Mouse (Mus musculus) gastrocnemius, postnatal 25 days (tissue): ENCODE results near the gene Rcor1. TPM values are rescaled to one million over a fixed set of nuclear protein-coding genes. Genes with fewer than 3 reads are reported as not detected.

Source experiments
- DNase-seq: peaks from one replicate; pipeline ENCODE4 v3.0.0; 2022
- total RNA-seq, 2 experiments: library from RNA; stranded (reverse); gene quantifications; 1 replicate in 1 of 2; 2 replicates in 1 of 2; pipeline ENCODE4 v1.2.3; 2021

Rcor1 gene
- total RNA-seq, 2 experiments from 2014 or later, result 7.6 to 8.3 TPM

DNA sequence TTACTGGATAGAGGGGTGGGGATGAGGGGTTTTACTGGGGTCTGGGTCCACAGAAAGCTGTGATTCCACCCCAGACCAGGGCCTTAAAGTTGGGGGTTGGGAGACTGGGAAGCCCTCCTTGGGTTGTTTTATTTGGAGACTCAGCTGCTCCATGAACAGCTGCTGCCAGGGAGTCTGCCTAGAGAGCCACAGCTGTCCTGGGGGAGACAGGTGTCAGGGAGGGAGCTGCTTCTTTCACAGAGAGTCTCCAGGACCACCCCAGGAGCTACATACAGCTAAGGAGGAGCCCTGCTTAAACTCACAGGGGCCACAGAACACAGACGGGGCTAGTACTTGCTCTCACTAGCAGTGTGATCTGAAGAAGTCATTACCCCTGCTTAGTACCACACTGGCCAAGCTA is 18.0 kb upstream of the Rcor1 start:
- DNase-seq, result no peak

DNA sequence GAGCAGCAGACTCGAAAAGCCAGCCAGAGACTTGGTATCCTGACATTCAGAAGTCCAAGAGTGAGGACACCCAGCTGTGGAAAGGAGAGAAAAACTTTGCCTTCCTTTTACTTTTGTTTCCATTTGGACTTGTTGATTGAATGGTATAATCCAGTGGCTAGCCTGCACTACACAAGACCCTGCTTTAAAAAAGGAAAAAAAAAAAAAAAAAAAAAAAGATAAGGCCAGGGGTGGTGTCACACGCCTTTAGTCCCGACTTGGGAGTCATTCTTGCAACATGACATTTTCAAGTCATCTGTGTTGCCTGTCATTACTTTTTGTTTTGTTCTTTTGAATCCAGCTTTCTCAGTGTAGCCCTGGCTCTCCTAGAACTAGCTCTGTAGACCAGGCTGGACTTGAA is 17.6 kb upstream of the Rcor1 start:
- DNase-seq, result no peak

DNA sequence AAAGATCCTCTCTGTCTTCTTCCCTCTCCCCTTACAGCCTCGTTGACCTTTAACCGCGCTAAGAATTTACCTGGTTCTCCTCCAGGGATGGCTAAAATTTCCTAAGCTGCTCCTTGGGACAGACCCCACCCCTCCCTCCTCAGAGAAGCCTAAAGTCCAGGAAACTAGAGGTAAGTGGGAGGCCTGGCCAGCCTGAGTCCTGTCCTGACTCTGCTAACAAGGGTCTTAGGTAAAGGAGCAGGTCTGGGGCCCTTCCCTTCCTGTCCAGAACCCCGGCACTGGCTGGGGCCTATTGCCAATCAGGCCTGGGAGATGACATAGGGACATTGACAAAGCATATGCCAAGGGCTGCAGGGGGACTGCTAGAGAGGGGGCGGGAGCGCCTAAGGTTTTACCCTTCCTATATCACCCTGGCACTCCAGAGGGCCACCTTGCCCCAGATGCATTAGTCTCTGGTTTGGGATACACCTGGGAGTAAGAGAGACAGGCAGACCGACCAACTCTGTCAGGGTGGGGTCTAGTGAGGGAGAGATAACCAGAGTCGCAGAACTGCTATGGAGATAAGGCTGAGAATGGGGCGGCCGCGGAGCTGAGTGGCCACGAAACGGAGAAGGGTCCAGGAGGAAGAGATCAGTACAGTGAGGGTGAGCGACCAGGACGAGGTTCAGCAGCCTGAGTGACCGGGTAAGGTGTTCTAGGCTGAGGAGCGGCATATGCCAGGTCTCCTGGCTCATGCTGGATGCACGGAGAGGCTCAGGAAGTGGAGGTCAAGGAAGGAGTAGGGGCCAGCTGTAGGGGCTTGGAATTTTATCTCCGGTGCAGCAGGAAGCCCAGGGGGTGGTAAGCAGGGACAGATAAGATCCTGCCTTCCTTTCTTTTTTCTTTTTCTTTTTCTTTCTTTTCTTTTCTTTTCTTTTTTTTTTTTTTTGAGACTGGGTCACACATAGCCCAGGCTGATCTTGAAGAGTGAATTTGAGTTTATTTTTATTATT is 10.7 kb upstream of the Rcor1 start:
- DNase-seq, result no peak

DNA sequence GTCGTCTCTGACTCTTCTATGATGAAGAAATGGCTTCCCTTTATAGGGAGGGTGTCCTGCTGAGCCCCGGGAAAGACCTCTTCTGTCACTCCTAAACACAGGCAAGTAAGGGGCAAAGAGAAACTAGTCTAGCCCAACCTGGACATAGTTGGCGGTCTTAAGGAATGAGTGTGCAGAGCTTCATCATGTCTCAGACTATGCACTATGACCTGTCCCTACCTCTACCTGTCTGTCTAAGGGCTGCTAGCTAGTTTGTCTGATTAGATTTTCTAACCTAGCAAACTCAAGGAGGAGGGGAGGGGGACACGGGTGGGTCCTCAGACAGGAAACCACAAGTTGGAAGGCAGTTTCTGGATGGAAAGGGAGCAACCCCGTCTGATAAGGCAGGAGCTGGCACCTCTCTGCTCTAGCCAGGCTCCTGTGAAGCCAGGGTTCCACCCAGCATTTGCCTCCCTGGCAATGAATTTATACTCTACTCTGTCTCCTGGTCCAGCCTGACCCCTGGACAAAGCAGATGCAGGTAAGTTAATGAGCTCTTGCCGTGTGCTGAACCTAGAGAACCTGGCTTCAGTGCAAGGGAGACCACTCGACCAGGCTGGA is 9.8 kb upstream of the Rcor1 start:
- DNase-seq, result no peak

DNA sequence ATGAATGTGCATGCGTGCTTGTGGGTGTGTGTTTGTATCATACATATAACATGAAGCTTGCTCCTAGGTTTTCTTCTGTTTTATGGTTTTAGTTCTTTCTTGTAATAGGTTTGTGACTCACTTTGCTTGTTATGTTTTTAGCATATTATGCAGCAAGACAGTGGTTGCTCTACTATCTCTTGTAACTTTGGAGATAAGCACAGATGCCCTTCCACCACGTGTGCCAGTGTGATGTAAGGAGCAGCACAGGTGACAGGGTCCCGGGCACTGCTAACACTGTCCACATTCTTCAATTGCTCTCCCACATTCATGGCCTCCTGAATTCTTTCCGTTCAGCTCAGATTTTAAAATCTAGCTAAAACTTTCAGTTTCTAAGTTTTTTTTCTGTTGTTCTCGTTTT is 6.3 kb upstream of the Rcor1 start:
- DNase-seq, result no peak

DNA sequence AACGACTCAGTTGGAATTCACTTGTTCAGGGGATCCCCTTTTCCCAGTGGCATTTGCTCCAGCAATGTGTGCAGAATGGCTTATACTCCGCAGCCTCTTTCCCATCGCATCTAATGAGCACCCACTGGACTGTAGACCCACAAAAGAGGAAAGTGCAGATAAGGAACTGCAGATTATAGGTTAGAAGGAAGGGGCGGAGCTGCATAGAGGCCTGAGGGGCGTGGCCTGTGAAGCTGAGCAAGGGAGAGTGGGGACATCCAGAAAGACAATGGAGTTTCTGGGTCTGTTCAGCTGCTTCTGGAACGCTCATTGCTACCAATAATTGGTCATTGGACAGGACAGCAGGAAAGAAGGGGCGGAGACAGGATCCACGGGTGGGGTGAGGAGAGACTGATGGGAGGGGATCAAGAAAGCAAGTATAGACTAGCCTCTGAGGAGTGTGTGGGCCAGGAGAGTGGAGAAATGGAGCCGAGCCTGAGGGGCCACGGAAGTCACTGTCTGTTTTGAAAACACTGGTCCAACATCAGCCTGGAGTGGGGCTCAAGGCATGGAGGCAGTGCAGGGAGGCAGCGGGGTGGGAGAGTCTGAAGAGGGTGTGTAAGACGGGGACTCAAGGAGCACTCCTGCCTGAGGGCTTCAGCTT is 3.8 kb upstream of the Rcor1 start:
- no peak for DNase-seq

DNA sequence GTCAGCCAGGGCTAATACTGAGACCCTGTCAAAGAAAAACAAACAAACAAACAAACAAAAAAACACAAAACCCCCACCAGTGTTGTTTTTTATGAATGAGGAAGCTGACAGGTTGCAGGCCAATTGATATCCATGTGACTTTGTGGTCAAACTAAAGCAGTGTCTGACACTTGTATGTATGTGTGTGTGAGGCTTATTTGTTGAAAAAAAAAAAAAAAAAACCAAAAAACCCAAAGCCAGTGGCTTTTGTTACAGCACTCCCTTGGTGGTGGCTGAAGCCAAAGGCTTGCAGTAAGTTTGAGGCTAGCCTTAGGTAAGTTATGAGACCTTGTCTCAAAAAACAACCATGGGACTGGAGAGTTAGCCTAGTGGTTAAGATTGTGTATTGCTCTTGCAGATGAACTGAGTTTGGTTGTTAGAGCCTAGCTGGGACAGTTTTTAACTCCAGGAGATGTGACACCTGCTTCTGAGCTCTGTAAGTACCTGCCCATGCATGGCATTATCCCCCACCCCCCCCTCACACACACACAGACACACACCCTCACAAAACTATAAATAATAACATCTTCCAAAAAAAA is 2.9 kb upstream of the Rcor1 start:
- DNase-seq, result no peak

DNA sequence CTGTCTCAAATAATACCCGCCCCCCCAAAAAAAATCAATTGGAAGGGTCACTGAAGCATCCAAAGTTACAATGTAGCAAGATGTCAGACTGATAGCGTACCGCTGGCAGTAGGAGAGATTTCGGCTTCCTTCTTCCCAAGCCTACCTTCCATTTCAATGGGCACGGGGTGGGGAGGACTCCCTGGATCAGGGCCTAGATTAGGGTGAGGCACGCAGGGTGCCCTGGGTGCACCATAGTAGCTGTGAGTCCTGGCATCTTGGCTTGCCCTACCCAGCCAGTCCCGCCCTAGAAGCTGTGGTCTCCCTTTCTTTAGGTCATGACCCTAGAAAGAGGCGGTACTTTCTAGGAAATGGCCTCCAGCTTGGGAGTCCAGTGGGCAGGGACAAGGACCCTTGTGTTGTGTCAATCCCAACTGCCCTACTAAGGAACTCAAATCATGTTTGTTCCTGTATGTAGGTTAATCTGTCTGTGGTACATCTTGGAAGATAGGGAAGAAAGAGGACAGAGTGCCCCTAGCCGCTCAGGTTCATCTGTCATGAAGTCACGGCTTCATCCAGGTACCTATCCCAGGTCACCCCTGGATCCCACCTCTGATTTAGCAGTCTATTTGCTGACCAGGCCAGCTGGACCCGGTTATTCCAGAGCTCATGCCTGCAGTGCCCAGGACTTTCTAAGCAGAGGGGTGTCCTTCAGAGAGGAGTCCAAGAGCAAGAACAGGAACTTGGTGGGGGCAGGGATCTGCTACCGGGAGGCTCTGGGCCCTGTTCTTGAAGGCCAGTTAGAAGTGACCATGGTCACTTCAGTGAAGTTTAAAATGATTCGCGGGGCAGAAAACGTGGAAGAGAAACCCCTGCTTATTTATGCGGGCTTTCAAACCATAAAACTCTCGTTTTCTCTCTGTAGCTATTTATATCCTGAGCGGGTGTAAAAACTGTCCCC is 1.6 kb upstream of the Rcor1 start:
- DNase-seq, result no peak

DNA sequence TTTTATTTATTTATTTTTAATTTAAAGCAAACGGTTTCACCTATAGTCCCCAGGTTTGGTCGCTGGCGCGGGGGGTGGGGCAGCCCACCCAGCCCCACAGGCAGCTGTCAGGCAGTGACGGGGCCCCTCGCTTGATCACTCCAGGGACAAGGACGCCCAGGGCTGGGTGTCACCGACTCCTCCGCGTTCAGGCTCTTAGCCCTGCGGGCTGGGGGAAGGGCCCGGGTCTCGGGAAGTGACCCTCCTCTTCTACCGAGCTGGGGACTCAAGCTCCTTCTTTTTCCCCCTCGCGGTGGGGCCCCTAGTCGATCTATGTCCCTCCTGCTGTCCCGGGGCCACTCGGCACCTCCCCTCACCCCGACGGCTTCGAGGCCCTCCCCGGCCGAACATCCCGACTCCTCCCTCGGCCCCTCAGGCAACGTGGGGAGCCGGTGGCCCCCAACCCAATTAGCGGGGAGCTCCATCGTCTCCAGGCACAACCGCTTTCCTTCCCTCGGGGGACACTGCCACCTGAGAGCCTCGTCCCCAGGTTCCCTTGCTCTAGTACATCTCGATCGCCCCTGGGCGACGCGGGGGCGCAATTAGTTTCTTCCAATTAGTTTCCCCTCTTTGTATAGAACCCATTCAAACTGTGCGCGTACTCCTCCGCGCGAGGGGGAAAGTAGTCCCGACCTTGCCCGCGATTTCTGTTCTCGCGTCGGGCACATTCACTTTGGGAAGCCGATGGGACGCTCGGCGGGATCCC is 748 bp upstream of the Rcor1 start:
- peak; percentile 62 for DNase-seq

DNA sequence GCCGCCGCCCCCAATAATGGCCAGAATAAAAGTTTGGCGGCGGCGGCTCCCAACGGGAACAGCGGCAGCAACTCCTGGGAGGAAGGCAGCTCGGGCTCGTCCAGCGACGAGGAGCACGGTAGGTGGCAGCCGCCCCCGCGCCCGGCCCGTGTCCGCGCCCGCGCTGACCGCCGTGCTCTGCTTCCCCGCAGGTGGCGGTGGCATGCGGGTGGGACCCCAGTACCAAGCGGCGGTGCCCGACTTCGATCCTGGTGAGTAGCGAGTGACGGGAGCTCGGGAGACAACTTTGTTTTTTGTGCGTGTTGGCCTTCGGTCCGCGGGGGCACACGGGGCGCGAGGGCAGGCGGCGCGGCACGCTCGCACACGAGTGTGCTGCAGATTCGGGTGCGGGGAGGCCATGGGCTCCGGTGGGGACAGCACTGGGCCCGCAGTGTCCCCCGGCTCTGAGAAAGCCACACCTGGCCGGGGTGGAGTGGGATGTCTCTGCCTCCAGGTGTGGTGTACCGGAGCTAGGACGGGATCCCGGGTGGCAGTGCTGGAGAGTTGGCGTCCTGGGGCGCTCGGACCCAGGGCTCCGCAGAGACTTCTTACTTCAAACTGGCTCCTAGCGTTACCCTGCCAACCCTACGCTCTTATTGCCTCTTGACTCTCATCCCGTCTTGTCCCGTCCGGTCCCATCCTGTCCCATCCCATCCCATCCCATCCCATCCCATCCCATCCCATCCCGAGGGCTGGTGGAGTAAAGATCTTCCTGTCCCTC is 800 bp downstream of the Rcor1 start:
- DNase-seq, result peak; percentile 56

DNA sequence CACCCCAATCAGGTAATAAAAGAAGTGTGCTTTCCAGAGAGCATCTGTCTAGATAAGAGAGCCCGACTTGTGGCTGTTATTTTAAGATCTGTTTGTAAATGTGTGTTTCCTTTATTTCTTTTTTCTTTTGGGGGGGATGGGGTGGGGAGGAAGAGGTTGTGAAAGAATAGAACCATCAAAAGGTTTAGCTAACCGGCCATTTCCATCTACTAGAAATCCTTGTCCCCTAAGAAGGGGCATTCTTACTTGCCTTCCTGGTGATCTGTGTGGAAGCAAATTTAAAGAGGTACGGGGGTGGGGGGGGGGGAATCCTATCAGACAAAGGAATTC is 1.3 kb downstream of the Rcor1 start:
- no peak for DNase-seq

DNA sequence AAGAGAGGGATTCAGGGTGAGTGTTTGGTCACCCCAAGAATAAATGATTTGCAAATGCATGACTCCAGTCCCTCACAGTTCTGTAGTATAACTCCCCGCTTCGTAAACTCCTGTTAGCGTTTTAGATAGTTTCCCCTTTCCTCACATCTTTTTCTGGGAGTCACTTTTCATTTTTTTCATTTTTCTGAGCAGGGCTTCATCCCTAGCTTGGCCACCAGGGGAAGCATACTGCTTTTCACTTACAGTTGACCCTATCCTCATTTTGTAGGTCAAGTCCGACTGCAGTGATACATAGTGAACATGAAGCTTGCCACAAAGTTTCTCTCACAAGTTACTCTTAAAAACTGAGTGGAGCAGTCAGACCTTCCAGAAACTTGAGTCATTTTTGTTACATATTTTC is 2.0 kb downstream of the Rcor1 start:
- DNase-seq, result no peak

DNA sequence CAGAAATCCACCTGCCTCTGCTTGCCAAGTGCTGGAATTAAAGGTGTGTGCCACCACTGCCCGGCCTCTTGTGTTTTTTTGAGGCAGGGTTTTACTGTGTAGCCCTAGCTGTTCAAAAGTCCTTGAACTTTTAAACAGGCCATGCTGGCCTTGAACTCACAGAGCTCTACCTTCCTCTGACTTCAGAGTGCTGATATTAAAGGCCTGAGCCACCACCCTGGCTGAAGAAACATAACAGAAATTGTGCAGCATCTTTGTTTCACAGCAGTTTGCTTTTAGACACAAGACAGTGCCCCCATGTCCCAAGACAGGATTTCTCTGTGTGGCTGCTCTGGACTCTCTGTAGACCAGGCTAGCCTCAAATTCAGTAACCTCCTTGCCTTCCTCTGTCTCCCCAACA is 3.2 kb downstream of the Rcor1 start:
- no peak for DNase-seq

DNA sequence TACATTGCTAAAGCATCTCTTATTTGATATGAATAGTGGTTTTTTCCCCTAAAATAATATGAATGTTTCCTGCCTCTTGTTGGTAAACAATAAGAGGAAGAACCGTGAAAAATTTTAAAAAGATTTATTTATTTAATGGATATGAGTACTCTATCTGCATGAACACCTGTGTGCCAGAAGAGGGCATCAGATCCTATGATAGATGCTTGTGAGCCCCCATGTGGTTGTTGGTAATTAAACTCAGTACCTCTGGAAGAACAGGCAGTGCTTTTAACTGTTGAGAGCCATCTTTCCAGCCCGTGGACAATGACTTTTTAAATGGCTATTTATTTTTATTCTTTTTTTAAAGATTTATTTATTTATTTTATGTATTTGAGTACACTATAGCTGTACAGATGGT is 5.7 kb downstream of the Rcor1 start:
- DNase-seq, result no peak

DNA sequence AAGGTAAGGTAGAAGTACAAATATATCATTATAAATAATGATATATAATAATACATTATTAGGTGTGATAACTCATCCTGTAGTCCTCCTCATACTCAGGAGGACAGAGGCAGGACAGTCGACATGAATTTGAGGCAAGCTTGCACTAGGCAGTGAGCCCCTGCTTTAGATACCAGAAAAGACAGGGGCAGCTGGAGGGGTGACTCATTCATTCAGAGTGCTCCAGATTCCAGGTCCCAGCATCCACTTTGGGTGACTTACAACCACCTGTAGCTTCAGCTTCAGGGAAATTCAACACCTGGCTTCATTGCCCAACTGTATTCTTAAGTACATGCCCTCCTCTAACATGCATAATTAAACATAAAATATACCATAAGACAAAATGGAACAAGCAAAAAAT is 7.7 kb downstream of the Rcor1 start:
- DNase-seq, result no peak

DNA sequence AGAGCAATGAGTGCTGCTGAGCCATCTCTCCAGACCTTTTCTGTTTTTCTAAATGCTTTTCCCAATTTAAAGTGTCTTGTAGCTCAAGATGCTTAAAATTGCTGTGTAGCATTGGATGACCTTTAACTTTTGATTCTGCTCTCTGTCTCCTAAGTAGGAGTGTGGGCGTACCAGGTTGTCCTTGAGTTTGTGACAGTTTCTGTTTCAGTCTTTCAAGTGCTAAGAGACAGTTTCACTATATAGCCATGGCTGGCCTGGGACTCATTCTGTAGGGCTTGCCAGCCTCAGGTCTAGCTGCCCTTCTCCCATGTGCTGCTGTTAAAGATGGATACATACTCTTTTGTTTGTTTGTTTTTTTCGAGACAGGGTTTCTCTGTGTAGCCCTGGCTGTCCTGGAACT is 9.1 kb downstream of the Rcor1 start:
- no peak for DNase-seq

DNA sequence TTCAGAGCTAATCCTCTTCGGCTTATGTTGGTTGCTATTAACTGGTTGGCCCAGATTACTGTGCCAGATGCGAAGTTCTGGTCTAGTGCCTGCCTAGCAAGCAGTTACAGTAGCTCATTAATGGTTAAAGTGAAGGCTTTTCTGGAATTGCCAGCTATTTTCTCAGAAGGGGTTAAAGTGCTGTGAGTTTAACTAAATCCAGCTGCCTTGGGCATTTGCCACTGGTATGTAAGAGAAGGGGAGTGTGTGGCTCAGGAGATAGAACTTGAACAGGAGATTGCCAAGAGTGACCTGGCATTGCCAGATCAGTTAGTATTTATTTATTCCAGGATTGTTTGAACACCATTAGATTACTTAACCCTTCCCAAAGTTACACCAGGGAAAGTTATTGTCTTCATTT is 11.1 kb downstream of the Rcor1 start:
- no peak for DNase-seq

DNA sequence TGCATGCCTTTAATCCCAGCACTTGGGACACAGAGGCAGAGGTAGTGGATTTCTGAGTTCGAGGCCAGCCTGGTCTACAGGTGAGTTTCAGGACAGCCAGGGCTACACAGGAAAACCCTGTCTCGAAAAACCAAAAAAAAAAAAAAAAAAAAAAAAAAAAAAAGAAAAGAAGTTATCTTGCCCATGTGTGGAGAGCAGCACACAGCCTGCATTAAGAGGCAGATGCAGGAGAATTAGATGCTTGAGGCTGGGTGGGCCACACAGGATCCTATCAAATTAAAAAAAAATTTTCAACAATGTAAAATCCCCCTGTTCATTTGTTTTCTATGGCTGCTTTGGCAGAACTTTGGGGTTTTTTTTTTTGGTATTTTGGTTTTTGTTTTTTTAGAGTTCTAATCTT is 24.2 kb downstream of the Rcor1 start:
- DNase-seq, result no peak

DNA sequence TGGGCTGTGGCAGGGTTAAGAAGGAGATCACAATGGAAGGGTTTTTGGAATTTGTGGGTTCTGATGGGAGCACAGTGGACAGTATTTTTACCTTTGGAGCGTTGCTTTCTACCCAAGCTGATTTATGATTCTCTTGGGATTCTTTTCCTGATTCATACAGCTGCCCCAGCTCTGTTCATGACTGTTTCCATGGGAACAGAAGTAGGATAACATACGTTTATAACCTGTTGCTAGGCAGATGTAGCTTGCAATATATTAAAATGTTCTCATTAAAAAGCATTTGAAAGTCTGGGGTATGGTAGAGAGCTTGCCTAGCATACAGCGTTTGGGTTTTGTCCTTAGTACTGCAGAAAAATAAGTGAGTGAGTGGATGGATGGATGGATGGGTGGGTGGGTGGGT is 25.1 kb downstream of the Rcor1 start:
- no peak for DNase-seq

DNA sequence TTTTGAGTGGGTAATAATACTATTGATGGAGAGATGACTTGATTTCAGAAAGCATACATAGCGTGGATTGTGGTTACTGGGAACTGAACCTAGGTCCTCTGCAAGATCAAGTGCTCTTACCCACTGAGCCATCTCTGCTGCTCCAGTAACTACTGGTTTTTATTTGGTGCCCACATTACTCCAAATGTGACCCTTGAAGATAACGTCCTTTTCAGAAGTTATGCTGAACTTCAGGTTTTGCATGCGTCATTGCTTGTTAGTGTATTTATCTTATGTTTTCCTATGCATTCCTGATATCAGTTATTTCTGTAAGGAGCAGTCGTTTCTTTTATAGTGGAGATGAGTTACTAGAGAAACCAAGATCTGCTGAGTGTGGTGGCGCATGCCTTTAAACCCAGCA is 26.2 kb downstream of the Rcor1 start:
- DNase-seq, result no peak
